Mouse (Mus musculus): ENCODE data around the gene Cerk.

Gene Cerk

GRCm38 (mm10) chr15:86091998-86092670, 93.8 kb downstream of the Cerk start:
- no peak for DNase-seq (ENCODE audit: low read depth, low spot score)

GRCm38 (mm10) chr15:86091201-86091997, 94.5 kb downstream of the Cerk start:
- DNase-seq (ENCODE audit: low read depth, low spot score) = no peak

- DNase-seq (ENCODE audit: low read depth, low spot score) = no peak
Observed at GRCm38 (mm10) chr15:86090578-86090977, 95.4 kb downstream of the Cerk start.

DNA sequence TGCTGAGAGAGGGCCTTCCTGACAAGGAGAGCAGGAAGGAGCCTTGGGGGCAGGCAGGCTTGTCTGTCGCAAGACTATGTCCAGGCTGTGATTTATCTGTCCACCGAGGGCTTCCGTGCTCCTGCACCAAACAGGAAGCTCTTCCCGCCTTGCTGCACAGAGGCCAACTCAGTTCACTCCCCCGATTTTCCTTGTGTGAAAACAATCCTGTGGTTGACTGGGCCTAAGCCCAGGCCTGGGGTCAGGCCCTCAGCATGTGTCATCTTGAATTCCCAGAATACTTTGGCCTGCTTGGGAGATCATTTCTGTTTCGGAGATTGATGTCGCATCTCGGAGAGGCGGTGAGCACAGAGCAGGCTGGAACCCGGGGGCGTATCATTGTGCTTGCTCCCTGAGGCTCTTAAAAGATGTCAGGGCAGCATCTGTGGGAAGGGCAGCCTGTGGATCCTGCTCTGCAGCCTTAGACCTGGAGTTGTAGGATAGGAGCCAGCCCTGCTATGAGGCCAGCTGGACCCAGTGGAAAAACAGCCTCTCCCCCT, 95.9 kb downstream of the Cerk start:
- peak; percentile 80 for DNase-seq (ENCODE audit: low read depth, low spot score)
